Mouse (Mus musculus) lung, adult 2 months (tissue): ENCODE measurements around the gene Sfrp2.

Experiments used
- CTCF ChIP-seq: fragments of 200-500 bp; IDR thresholded peaks from 2 replicates; pipeline ENCODE4 v1.5.1; 2011; ENCODE audit warnings: mild to moderate bottlenecking, low read length, control low read depth; ENCODE audit not compliant: insufficient read depth
- POLR2A ChIP-seq: fragments of 200-500 bp; IDR thresholded peaks from 2 replicates; pipeline ENCODE4 v1.6.1; 2011; ENCODE audit warnings: low read depth, mild to moderate bottlenecking, control low read depth, low read length, borderline replicate concordance; ENCODE audit errors: extremely low read depth

GRCm38 (mm10) chr3:83747895-83748294 is 18.2 kb upstream of the Sfrp2 start:
- TF ChIP-seq POLR2A (no peak), CTCF (no peak)
